Mouse (Mus musculus) intestine, embryonic 16.5 days (tissue): ENCODE measurements around the gene Sox13. TPM values are rescaled to one million over a fixed set of nuclear protein-coding genes. Genes with fewer than 3 reads are reported as not detected.

Source experiments
- ATAC-seq: fragments of 200-750 bp; cut with Nextera tagmentation; 2 replicates; pipeline ENCODE4 v1.8.0; 2017; ENCODE audit warnings: moderate TSS enrichment, moderate library complexity
- H3K27ac ChIP-seq: fragments of 300-500 bp; sonication (generic); 2 replicates; pipeline ENCODE4 v1.5.1; 2014; ENCODE audit warnings: mild to moderate bottlenecking, low read length
- H3K27me3 ChIP-seq: fragments of 300-500 bp; sonication (generic); replicated peaks from 2 replicates; pipeline ENCODE4 v1.6.1; 2014; ENCODE audit warnings: low read length, control low read depth, mixed read lengths; ENCODE audit not compliant: control insufficient read depth, insufficient read depth
- H3K36me3 ChIP-seq: fragments of 300-500 bp; sonication (generic); 2 replicates; pipeline ENCODE4 v1.6.1; 2014; ENCODE audit warnings: low read length, control low read depth; ENCODE audit not compliant: control insufficient read depth, insufficient read depth
- H3K4me1 ChIP-seq: fragments of 300-500 bp; sonication (generic); 2 replicates; pipeline ENCODE4 v1.6.1; 2014; ENCODE audit warnings: low read length, control low read depth, mixed read lengths; ENCODE audit not compliant: control insufficient read depth, insufficient read depth
- H3K4me2 ChIP-seq: fragments of 300-500 bp; sonication (generic); 2 replicates; pipeline ENCODE4 v1.6.1; 2014; ENCODE audit warnings: low read depth, low read length, control low read depth
- H3K4me3 ChIP-seq: fragments of 300-500 bp; sonication (generic); 2 replicates; pipeline ENCODE4 v1.5.1; 2014; ENCODE audit warnings: mild to moderate bottlenecking, low read length
- H3K9ac ChIP-seq: fragments of 300-500 bp; sonication (generic); 2 replicates; pipeline ENCODE4 v1.6.1; 2014; ENCODE audit warnings: low read depth, low read length
- H3K9me3 ChIP-seq: fragments of 300-500 bp; sonication (generic); 2 replicates; pipeline ENCODE4 v1.6.1; 2016; ENCODE audit warnings: low read length, control low read depth; ENCODE audit not compliant: control insufficient read depth
- WGBS: fragments of 180-500 bp; shearing (Covaris S2); extraction: QIAGEN DNeasy Blood & Tissue Kit; methylation state at CpG from one replicate; pipeline ENCODE4 v1.1.7; 2014; 5-methylcytosine and 5-hydroxymethylcytosine counted together
- polyA plus RNA-seq: library from polyadenylated mRNA; unstranded; fragments of >200 nt; fragmentation: Nextera tagmentation; extraction: Ambion mirVana; gene quantifications from 2 replicates; pipeline ENCODE4 v1.2.1, GENCODE M21; 2015

Sox13 gene
- polyA plus RNA-seq, 1 experiment from 2014 or later, result 5.5 TPM

GRCm38 (mm10) chr1:133434018-133434755, 10.0 kb upstream of the Sox13 start:
- WGBS, result 25% methylated on average over 10 of the region's 12 CpGs
- ATAC-seq, result no peak

GRCm38 (mm10) chr1:133432566-133432965, 8.4 kb upstream of the Sox13 start:
- no peaks in the 10 kb centered on the region for H3K36me3 ChIP-seq
- H3K4me3 ChIP-seq, result no peak overlapping the region
- no peaks in the 10 kb centered on the region for H3K27me3 ChIP-seq
- WGBS, result 28% methylated on average over 2 of the region's 2 CpGs
- H3K9me3 ChIP-seq, result peaks cover 9% of the 10 kb centered on the region
- H3K27ac ChIP-seq, result no peak overlapping the region
- no peak overlapping the region for H3K4me2 ChIP-seq
- no peak overlapping the region for H3K9ac ChIP-seq
- H3K4me1 ChIP-seq, result peaks cover 5% of the 10 kb centered on the region
- no peak for ATAC-seq

More at GRCm38 (mm10) chr1:133434018-133434755, 10.0 kb upstream of the Sox13 start:
- Histone ChIP-seq H3K9me3 (peaks cover 9% of the 10 kb centered on the region), H3K27ac (no peak overlapping the region), H3K9ac (peak overlapping the region; percentile 27), H3K4me3 (peak overlapping the region; percentile 21), H3K4me2 (peak overlapping the region; percentile 48), H3K4me1 (peaks cover 8% of the 10 kb centered on the region), H3K36me3 (no peaks in the 10 kb centered on the region), H3K27me3 (no peaks in the 10 kb centered on the region)

- Histone ChIP-seq H3K27ac (no peak overlapping the region), H3K4me2 (no peak overlapping the region), H3K9ac (no peak overlapping the region), H3K9me3 (peaks cover 9% of the 10 kb centered on the region), H3K27me3 (no peaks in the 10 kb centered on the region), H3K4me1 (peaks cover 5% of the 10 kb centered on the region), H3K4me3 (no peak overlapping the region), H3K36me3 (no peaks in the 10 kb centered on the region)
- WGBS, result 66% methylated on average over 2 of the region's 2 CpGs
- ATAC-seq, result peak; percentile 73
Observed at GRCm38 (mm10) chr1:133431133-133431532, 7.0 kb upstream of the Sox13 start.

- Histone ChIP-seq H3K27ac (no peak overlapping the region; the same call in 1 of the 2 replicates), H3K4me3 (no peak overlapping the region), H3K4me2 (peak overlapping the region; percentile 85; the same call in 1 of the 2 replicates), H3K4me1 (peaks cover 24% of the 10 kb centered on the region), H3K36me3 (no peaks in the 10 kb centered on the region), H3K9me3 (peaks cover 4% of the 10 kb centered on the region), H3K9ac (no peak overlapping the region), H3K27me3 (no peaks in the 10 kb centered on the region)
- peak; percentile 41 for ATAC-seq
- WGBS, result 53% methylated on average over 4 of the region's 4 CpGs
Observed at GRCm38 (mm10) chr1:133424547-133425140, 467 bp upstream of the Sox13 start.

GRCm38 (mm10) chr1:133423166-133423542, 1.0 kb downstream of the Sox13 start:
- Histone ChIP-seq H3K27me3 (no peaks in the 10 kb centered on the region), H3K4me1 (peaks cover 38% of the 10 kb centered on the region), H3K36me3 (no peaks in the 10 kb centered on the region), H3K27ac (peak overlapping the region; percentile 96), H3K9me3 (no peaks in the 10 kb centered on the region), H3K4me3 (peak overlapping the region; percentile 90), H3K4me2 (peak overlapping the region; percentile 85), H3K9ac (peak overlapping the region; percentile 89)
- 0 out of 2 replicates have a peak, but pooled peaks have one; percentile 2 for ATAC-seq
- WGBS, result under 1% methylated on average over 31 of the region's 31 CpGs

GRCm38 (mm10) chr1:133422615-133423161, 1.5 kb downstream of the Sox13 start:
- ATAC-seq, result peak; percentile 8
- no peaks in the 10 kb centered on the region for H3K27me3 ChIP-seq
- no peaks in the 10 kb centered on the region for H3K36me3 ChIP-seq
- H3K27ac ChIP-seq, result peak overlapping the region; percentile 96
- peak overlapping the region; percentile 90 for H3K4me3 ChIP-seq
- H3K4me2 ChIP-seq, result peak overlapping the region; percentile 85
- peaks cover 42% of the 10 kb centered on the region for H3K4me1 ChIP-seq
- under 1% methylated on average over 29 of the region's 29 CpGs for WGBS
- peak overlapping the region; percentile 89 for H3K9ac ChIP-seq
- no peaks in the 10 kb centered on the region for H3K9me3 ChIP-seq

- ATAC-seq, result no peak
- Histone ChIP-seq H3K4me2 (peak overlapping the region; percentile 85), H3K9me3 (no peaks in the 10 kb centered on the region), H3K4me1 (peaks cover 48% of the 10 kb centered on the region), H3K27ac (peak overlapping the region; percentile 96), H3K36me3 (no peaks in the 10 kb centered on the region), H3K4me3 (peak overlapping the region; percentile 90), H3K27me3 (no peaks in the 10 kb centered on the region), H3K9ac (peak overlapping the region; percentile 89)
- 30% methylated on average over 16 of the region's 16 CpGs for WGBS
Observed at GRCm38 (mm10) chr1:133421975-133422570, 2.1 kb downstream of the Sox13 start.

GRCm38 (mm10) chr1:133421061-133421460, 3.1 kb downstream of the Sox13 start:
- H3K4me3 ChIP-seq, result no peak overlapping the region; the same call in 1 of the 2 replicates
- no peaks in the 10 kb centered on the region for H3K36me3 ChIP-seq
- H3K4me1 ChIP-seq, result peaks cover 57% of the 10 kb centered on the region
- ATAC-seq, result no peak
- H3K4me2 ChIP-seq, result peak overlapping the region; percentile 11
- peak overlapping the region; percentile 65 for H3K27ac ChIP-seq
- no peaks in the 10 kb centered on the region for H3K27me3 ChIP-seq
- no peaks in the 10 kb centered on the region for H3K9me3 ChIP-seq
- 33% methylated on average over 2 of the region's 2 CpGs for WGBS
- H3K9ac ChIP-seq, result no peak overlapping the region

- Histone ChIP-seq H3K9ac (no peak overlapping the region; the same call in 1 of the 2 replicates), H3K27ac (peak overlapping the region; percentile 65), H3K4me1 (peaks cover 62% of the 10 kb centered on the region)
Observed at GRCm38 (mm10) chr1:133420491-133420890, 3.7 kb downstream of the Sox13 start.

More at GRCm38 (mm10) chr1:133420491-133420890, 3.7 kb downstream of the Sox13 start:
- Histone ChIP-seq H3K4me3 (no peak overlapping the region; the same call in 1 of the 2 replicates), H3K36me3 (no peaks in the 10 kb centered on the region), H3K4me2 (peak overlapping the region; percentile 11; the same call in 1 of the 2 replicates), H3K9me3 (no peaks in the 10 kb centered on the region), H3K27me3 (no peaks in the 10 kb centered on the region)
- 49% methylated on average over 3 of the region's 3 CpGs for WGBS
- ATAC-seq, result no peak
